Mouse (Mus musculus) MEL (cell line): Measurements from ENCODE around the gene Gpam.

Experiments used
- CHD1 ChIP-seq: IDR thresholded peaks from 2 replicates; pipeline ENCODE4 v1.6.1; 2012; ENCODE audit warnings: low read depth, mild to moderate bottlenecking, inconsistent platforms, low read length, improper control_type of control experiment
- CHD2 ChIP-seq: IDR thresholded peaks from 2 replicates; pipeline ENCODE4 v1.6.1; 2011; ENCODE audit warnings: low read length, improper control_type of control experiment
- CTCF ChIP-seq, 3 experiments: IDR thresholded peaks in 2 of 3; conservative IDR thresholded peaks in 1 of 3; 2 replicates each; pipeline ENCODE4 v1.5.1; 2011 to 2012; ENCODE audit warnings: low read length in 3 of 3, low read depth in 2 of 3, mild to moderate bottlenecking in 2 of 3, improper control_type of control experiment in 1 of 3, inconsistent platforms in 1 of 3, mixed read lengths in 1 of 3, moderate library complexity in 1 of 3; ENCODE audit not compliant: control insufficient read depth in 1 of 3, insufficient read depth in 1 of 3, poor library complexity in 1 of 3, severe bottlenecking in 1 of 3
- EP300 ChIP-seq, 2 experiments: IDR thresholded peaks; 2 replicates each; pipeline ENCODE4 v1.6.1; 2011; ENCODE audit warnings: improper control_type of control experiment in 2 of 2, low read length in 2 of 2, low read depth in 1 of 2, mild to moderate bottlenecking in 1 of 2
- MEF2A ChIP-seq: IDR thresholded peaks from 2 replicates; pipeline ENCODE4 v1.6.1; 2014; ENCODE audit warnings: low read depth, mild to moderate bottlenecking, inconsistent platforms, low read length, improper control_type of control experiment; ENCODE audit not compliant: poor library complexity, insufficient replicate concordance, severe bottlenecking; ENCODE audit errors: extremely low read depth
- MYC ChIP-seq: IDR thresholded peaks from 2 replicates; pipeline ENCODE4 v1.6.1; 2011; ENCODE audit warnings: low read depth, mild to moderate bottlenecking, low read length, improper control_type of control experiment, moderate library complexity
- NRF1 ChIP-seq: IDR thresholded peaks from 2 replicates; pipeline ENCODE4 v1.6.1; 2014; ENCODE audit warnings: low read depth, mild to moderate bottlenecking, inconsistent platforms, low read length, improper control_type of control experiment, moderate library complexity; ENCODE audit not compliant: poor library complexity, insufficient read depth, severe bottlenecking
- POLR2A ChIP-seq, 2 experiments: IDR thresholded peaks; 2 replicates each; pipeline ENCODE4 v1.6.1; 2011 to 2012; ENCODE audit warnings: low read length in 2 of 2, mild to moderate bottlenecking in 2 of 2, control low read depth in 1 of 2, improper control_type of control experiment in 1 of 2, low read depth in 1 of 2, moderate library complexity in 1 of 2; ENCODE audit not compliant: control insufficient read depth in 1 of 2, insufficient read depth in 1 of 2, poor library complexity in 1 of 2
- RAD21 ChIP-seq: IDR thresholded peaks from 2 replicates; pipeline ENCODE4 v1.6.1; 2011; ENCODE audit warnings: mild to moderate bottlenecking, low read depth, low read length, improper control_type of control experiment
- TBP ChIP-seq: IDR thresholded peaks from 2 replicates; pipeline ENCODE4 v1.8.0; 2011; ENCODE audit warnings: low read depth, low read length, improper control_type of control experiment
- TCF12 ChIP-seq: IDR thresholded peaks from 2 replicates; pipeline ENCODE4 v1.6.1; 2014; ENCODE audit warnings: low read depth, mild to moderate bottlenecking, inconsistent platforms, low read length, improper control_type of control experiment, moderate library complexity
- ZKSCAN1 ChIP-seq: IDR thresholded peaks from 2 replicates; pipeline ENCODE4 v1.6.1; 2012; ENCODE audit warnings: low read depth, mild to moderate bottlenecking, inconsistent platforms, low read length, improper control_type of control experiment, moderate library complexity
- ZMIZ1 ChIP-seq: IDR thresholded peaks from 2 replicates; pipeline ENCODE4 v1.6.1; 2012; ENCODE audit warnings: low read depth, mild to moderate bottlenecking, inconsistent platforms, low read length, improper control_type of control experiment, moderate library complexity
- ZNF384 ChIP-seq: IDR thresholded peaks from 2 replicates; pipeline ENCODE4 v1.6.1; 2012; ENCODE audit warnings: low read depth, mild to moderate bottlenecking, inconsistent platforms, low read length, improper control_type of control experiment

DNA sequence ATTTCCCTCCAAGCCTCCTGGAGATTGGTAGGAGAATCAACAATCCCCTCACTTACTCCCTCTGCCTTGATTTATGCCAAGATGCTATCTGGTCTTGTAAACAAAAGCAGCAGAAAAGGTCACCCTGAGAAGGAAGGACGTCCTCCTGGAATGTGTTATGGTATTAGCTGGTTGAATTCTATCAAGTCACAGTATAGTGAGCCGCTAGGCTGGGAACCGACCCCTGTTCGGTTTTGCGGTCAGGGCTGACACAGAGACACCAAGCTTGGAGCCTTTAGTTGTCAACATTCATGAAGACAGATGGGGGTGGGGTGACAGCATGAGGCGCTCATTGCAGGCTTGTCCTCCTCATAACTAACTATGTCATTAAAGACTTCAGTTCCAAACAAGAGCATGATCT, 32.8 kb upstream of the Gpam start:
- no peak for TF ChIP-seq MYC
- TF ChIP-seq EP300 (IDR thresholded peaks at IDR 0.05; ENCODE audit: low read depth in 1 of 2, low read length in 2 of 2), result no peak
- TF ChIP-seq ZNF384, result no peak
- TF ChIP-seq ZKSCAN1, result no peak
- no peak for TF ChIP-seq RAD21
- TF ChIP-seq TBP, result no peak
- no peak for TF ChIP-seq CHD1
- TF ChIP-seq TCF12, result no peak
- no peak for TF ChIP-seq POLR2A (IDR thresholded peaks at IDR 0.05; ENCODE audit: control insufficient read depth in 1 of 2, insufficient read depth in 1 of 2, low read depth in 1 of 2, low read length in 2 of 2, poor library complexity in 1 of 2)
- TF ChIP-seq NRF1, result no peak
- TF ChIP-seq ZMIZ1, result no peak
- TF ChIP-seq CTCF (IDR thresholded peaks at IDR 0.05 in 2 of 3, conservative IDR thresholded peaks at IDR 0.05 in 1 of 3; ENCODE audit: control insufficient read depth in 1 of 3, insufficient read depth in 1 of 3, low read depth in 2 of 3, low read length in 3 of 3, poor library complexity in 1 of 3, severe bottlenecking in 1 of 3), result no peak
- TF ChIP-seq MEF2A, result no peak
- no peak for TF ChIP-seq CHD2
